Mouse (Mus musculus): ENCODE results near the gene Asns. TPM values are rescaled to one million over a fixed set of nuclear protein-coding genes. Genes with fewer than 3 reads are reported as not detected.

The Asns gene
- polyA plus RNA-seq, 1 experiment from 2014 or later = 44.8 TPM

- no peak overlapping the region for H3K4me2 ChIP-seq
- H3K9me3 ChIP-seq = no peaks in the 10 kb centered on the region
- ATAC-seq (ENCODE audit: low FRiP score) = no peak
- H3K27me3 ChIP-seq = peaks cover 7% of the 10 kb centered on the region; the same call in 1 of the 2 replicates
- 84% methylated on average over 6 of the region's 6 CpGs for WGBS
- H3K9ac ChIP-seq = no peak overlapping the region
- H3K27ac ChIP-seq = no peak overlapping the region
- H3K4me1 ChIP-seq = 0 out of 2 replicates have a peak, but pooled peaks cover 3% of the 10 kb centered on the region
- no peaks in the 10 kb centered on the region for H3K36me3 ChIP-seq (replicated peaks)
- H3K4me3 ChIP-seq (replicated peaks) = no peak overlapping the region
Measured at GRCm38 (mm10) chr6:7697999-7698699, 5.1 kb upstream of the Asns start.

- Histone ChIP-seq H3K36me3 (replicated peaks) (no peaks in the 10 kb centered on the region), H3K9ac (no peak overlapping the region), H3K4me3 (replicated peaks) (no peak overlapping the region), H3K4me2 (no peak overlapping the region), H3K27ac (no peak overlapping the region), H3K4me1 (0 out of 2 replicates have a peak, but pooled peaks cover 4% of the 10 kb centered on the region), H3K27me3 (peaks cover 7% of the 10 kb centered on the region; the same call in 1 of the 2 replicates), H3K9me3 (no peaks in the 10 kb centered on the region)
- no peak for ATAC-seq (ENCODE audit: low FRiP score)
- 89% methylated on average over 4 of the region's 4 CpGs for WGBS
Measured at GRCm38 (mm10) chr6:7697077-7697643, 4.1 kb upstream of the Asns start.

- Histone ChIP-seq H3K9me3 (no peaks in the 10 kb centered on the region), H3K27me3 (peaks cover 7% of the 10 kb centered on the region; the same call in 1 of the 2 replicates), H3K36me3 (replicated peaks) (no peaks in the 10 kb centered on the region), H3K4me1 (0 out of 2 replicates have a peak, but pooled peaks cover 4% of the 10 kb centered on the region), H3K9ac (no peak overlapping the region), H3K4me2 (no peak overlapping the region), H3K4me3 (replicated peaks) (no peak overlapping the region), H3K27ac (no peak overlapping the region)
- WGBS = 82% methylated on average over 3 of the region's 3 CpGs
- no peak for ATAC-seq (ENCODE audit: low FRiP score)
Measured at GRCm38 (mm10) chr6:7696641-7697040, 3.6 kb upstream of the Asns start.

- Histone ChIP-seq H3K4me2 (no peak overlapping the region), H3K9me3 (no peaks in the 10 kb centered on the region), H3K27ac (no peak overlapping the region), H3K9ac (no peak overlapping the region), H3K4me3 (replicated peaks) (no peak overlapping the region), H3K27me3 (peaks cover 7% of the 10 kb centered on the region; the same call in 1 of the 2 replicates), H3K36me3 (replicated peaks) (no peaks in the 10 kb centered on the region), H3K4me1 (0 out of 2 replicates have a peak, but pooled peaks cover 4% of the 10 kb centered on the region)
- WGBS = 84% methylated on average over 4 of the region's 4 CpGs
- no peak for ATAC-seq (ENCODE audit: low FRiP score)
Measured at GRCm38 (mm10) chr6:7695901-7696300, 2.8 kb upstream of the Asns start.

GRCm38 (mm10) chr6:7693666-7694065 is 612 bp upstream of the Asns start:
- Histone ChIP-seq H3K9me3 (no peaks in the 10 kb centered on the region), H3K27ac (no peak overlapping the region), H3K9ac (no peak overlapping the region), H3K36me3 (replicated peaks) (no peaks in the 10 kb centered on the region), H3K27me3 (peaks cover 7% of the 10 kb centered on the region; the same call in 1 of the 2 replicates), H3K4me2 (no peak overlapping the region), H3K4me1 (0 out of 2 replicates have a peak, but pooled peaks cover 4% of the 10 kb centered on the region), H3K4me3 (replicated peaks) (peak overlapping the region; percentile 75; the same call in 1 of the 2 replicates)
- 70% methylated on average over 5 of the region's 5 CpGs for WGBS
- ATAC-seq (ENCODE audit: low FRiP score) = no peak

- H3K9me3 ChIP-seq = no peaks in the 10 kb centered on the region
- H3K4me2 ChIP-seq = peak overlapping the region; percentile 91
- 0 out of 2 replicates have a peak, but pooled peaks cover 4% of the 10 kb centered on the region for H3K4me1 ChIP-seq
- H3K27ac ChIP-seq = no peak overlapping the region
- ATAC-seq (ENCODE audit: low FRiP score) = peak; percentile 66
- H3K36me3 ChIP-seq (replicated peaks) = no peaks in the 10 kb centered on the region
- under 1% methylated on average over 12 of the region's 12 CpGs for WGBS
- peak overlapping the region; percentile 75 for H3K4me3 ChIP-seq (replicated peaks)
- H3K27me3 ChIP-seq = peaks cover 7% of the 10 kb centered on the region; the same call in 1 of the 2 replicates
- peak overlapping the region; percentile 77 for H3K9ac ChIP-seq
Measured at GRCm38 (mm10) chr6:7692451-7692850, 603 bp downstream of the Asns start.

- Histone ChIP-seq H3K4me2 (peak overlapping the region; percentile 91), H3K9ac (no peak overlapping the region), H3K36me3 (replicated peaks) (no peaks in the 10 kb centered on the region), H3K4me3 (replicated peaks) (peak overlapping the region; percentile 75), H3K9me3 (no peaks in the 10 kb centered on the region), H3K27me3 (peaks cover 7% of the 10 kb centered on the region; the same call in 1 of the 2 replicates), H3K4me1 (0 out of 2 replicates have a peak, but pooled peaks cover 4% of the 10 kb centered on the region), H3K27ac (no peak overlapping the region)
- 35% methylated on average over 15 of the region's 15 CpGs for WGBS
- ATAC-seq (ENCODE audit: low FRiP score) = no peak
Measured at GRCm38 (mm10) chr6:7692037-7692436, 1.0 kb downstream of the Asns start.

- 86% methylated on average over 9 of the region's 9 CpGs for WGBS
- Histone ChIP-seq H3K27ac (no peak overlapping the region), H3K4me3 (replicated peaks) (no peak overlapping the region), H3K9ac (no peak overlapping the region), H3K9me3 (no peaks in the 10 kb centered on the region), H3K36me3 (replicated peaks) (no peaks in the 10 kb centered on the region), H3K27me3 (peaks cover 5% of the 10 kb centered on the region; the same call in 1 of the 2 replicates), H3K4me1 (0 out of 2 replicates have a peak, but pooled peaks cover 4% of the 10 kb centered on the region), H3K4me2 (no peak overlapping the region)
- no peak for ATAC-seq (ENCODE audit: low FRiP score)
Measured at GRCm38 (mm10) chr6:7690456-7690855, 2.6 kb downstream of the Asns start.

GRCm38 (mm10) chr6:7689180-7689579 is 3.9 kb downstream of the Asns start:
- H3K27me3 ChIP-seq = peaks cover 3% of the 10 kb centered on the region; the same call in 1 of the 2 replicates
- no peak for ATAC-seq (ENCODE audit: low FRiP score)
- no peak overlapping the region for H3K9ac ChIP-seq
- no peak overlapping the region for H3K27ac ChIP-seq
- WGBS = 95% methylated on average over 12 of the region's 12 CpGs
- no peak overlapping the region for H3K4me3 ChIP-seq (replicated peaks)
- no peaks in the 10 kb centered on the region for H3K9me3 ChIP-seq
- 0 out of 2 replicates have a peak, but pooled peaks cover 4% of the 10 kb centered on the region for H3K4me1 ChIP-seq
- H3K36me3 ChIP-seq (replicated peaks) = no peaks in the 10 kb centered on the region
- H3K4me2 ChIP-seq = no peak overlapping the region

GRCm38 (mm10) chr6:7686047-7686446 is 7.0 kb downstream of the Asns start:
- H3K36me3 ChIP-seq (replicated peaks) = no peaks in the 10 kb centered on the region
- H3K4me1 ChIP-seq = no peaks in the 10 kb centered on the region
- 91% methylated on average over 2 of the region's 2 CpGs for WGBS
- H3K4me3 ChIP-seq (replicated peaks) = no peak overlapping the region
- no peak for ATAC-seq (ENCODE audit: low FRiP score)
- no peak overlapping the region for H3K27ac ChIP-seq
- no peak overlapping the region for H3K4me2 ChIP-seq
- H3K9ac ChIP-seq = no peak overlapping the region
- H3K27me3 ChIP-seq = no peaks in the 10 kb centered on the region
- no peaks in the 10 kb centered on the region for H3K9me3 ChIP-seq

- WGBS = 90% methylated on average over 8 of the region's 8 CpGs
- Histone ChIP-seq H3K27ac (no peak overlapping the region), H3K9ac (no peak overlapping the region), H3K9me3 (no peaks in the 10 kb centered on the region), H3K4me1 (no peaks in the 10 kb centered on the region), H3K27me3 (no peaks in the 10 kb centered on the region), H3K36me3 (replicated peaks) (no peaks in the 10 kb centered on the region), H3K4me2 (no peak overlapping the region), H3K4me3 (replicated peaks) (no peak overlapping the region)
- ATAC-seq (ENCODE audit: low FRiP score) = no peak
Measured at GRCm38 (mm10) chr6:7676194-7676901, 16.7 kb downstream of the Asns start.
